Comparison of ENCODE assay signal across 22 mouse cellular contexts in genomic region chr16:91792477-91793196, GRCm38 (mm10).
DNase-seq lines count a peak whose midpoint lies in the region; ATAC-seq and TF ChIP-seq lines count a peak whose summit lies in the region.
"Had no signal": no experiment of that assay in that cellular context is flagged by ENCODE, and none has a peak within 500 bp of the region (broad histone marks: within the 10 kb centered on the region; RNA-seq: fewer than 3 reads in every experiment).

No protein-coding gene starts in this region.

- no peaks in the 10 kb centered on the region for H3K36me3 ChIP-seq in kidney, adult 2 months (ENCODE audit: control insufficient read depth, insufficient read depth, low read length)
- H3K36me3 ChIP-seq in testis, adult 2 months (ENCODE audit: control insufficient read depth, insufficient read depth, low read length) = no peaks in the 10 kb centered on the region
- peaks cover 7% of the 10 kb centered on the region; the same call in 1 of the 2 replicates for H3K36me3 ChIP-seq in intestine, embryonic 16.5 days (ENCODE audit: control insufficient read depth, insufficient read depth, low read length)

- TF ChIP-seq POLR2A in kidney, adult 2 months (IDR thresholded peaks at IDR 0.05; ENCODE audit: low read depth, low read length) = no peak
- no peak for TF ChIP-seq POLR2A in testis, adult 2 months (IDR thresholded peaks at IDR 0.05; ENCODE audit: control insufficient read depth, low read depth, low read length)

- no peak overlapping the region for H3K4me3 ChIP-seq in gastrocnemius, adult 2 months
- no peak overlapping the region for H3K4me3 ChIP-seq in kidney, adult 2 months (ENCODE audit: insufficient read depth, low read depth, low read length)
- no peak overlapping the region for H3K4me3 ChIP-seq in testis, adult 2 months (ENCODE audit: control insufficient read depth, low read depth, low read length)
- no peak overlapping the region for H3K4me3 ChIP-seq in intestine, embryonic 16.5 days (ENCODE audit: low read length)
- H3K4me3 ChIP-seq: embryonic facial prominence, embryonic 15.5 days; forebrain, embryonic 10.5 days; limb, embryonic 15.5 days; lung, embryonic 15.5 days; myocyte; neural tube, embryonic 15.5 days had no signal

- no peak for ATAC-seq in intestine, embryonic 16.5 days
- ATAC-seq: activated CD4-positive, CD25-positive, alpha-beta regulatory T cell, adult 4 months; Patski had no signal

- H3K9ac ChIP-seq in intestine, embryonic 16.5 days (ENCODE audit: low read depth, low read length) = no peak overlapping the region
- H3K9ac ChIP-seq: embryonic facial prominence, embryonic 15.5 days; hindbrain, embryonic 14.5 days; limb, embryonic 15.5 days; lung, embryonic 15.5 days; neural tube, embryonic 15.5 days had no signal

- no peaks in the 10 kb centered on the region for H3K4me1 ChIP-seq in kidney, adult 2 months (ENCODE audit: control insufficient read depth, insufficient read depth, low read length)
- H3K4me1 ChIP-seq in testis, adult 2 months (ENCODE audit: control insufficient read depth, insufficient read depth, low read length) = no peaks in the 10 kb centered on the region
- no peaks in the 10 kb centered on the region for H3K4me1 ChIP-seq in intestine, embryonic 16.5 days (ENCODE audit: control insufficient read depth, insufficient read depth, low read length)
- H3K4me1 ChIP-seq: limb, embryonic 15.5 days; lung, embryonic 15.5 days had no signal

- H3K4me2 ChIP-seq in intestine, embryonic 16.5 days (ENCODE audit: low read depth, low read length) = no peak overlapping the region
- H3K4me2 ChIP-seq: embryonic facial prominence, embryonic 15.5 days; hindbrain, embryonic 14.5 days; limb, embryonic 15.5 days; lung, embryonic 15.5 days; neural tube, embryonic 15.5 days had no signal

- intact Hi-C loops in gastrocnemius, adult 2 months (cut with DNase I) = no loop called here

- no peaks in the 10 kb centered on the region for H3K9me3 ChIP-seq in intestine, embryonic 16.5 days (ENCODE audit: control insufficient read depth, low read length)
- H3K9me3 ChIP-seq: embryonic facial prominence, embryonic 15.5 days; forebrain, embryonic 10.5 days; limb, embryonic 15.5 days; lung, embryonic 15.5 days; neural tube, embryonic 15.5 days had no signal

- TF ChIP-seq CTCF in gastrocnemius, adult 2 months (IDR thresholded peaks at IDR 0.05) = no peak
- no peak for TF ChIP-seq CTCF in kidney, adult 2 months (conservative IDR thresholded peaks at IDR 0.05; ENCODE audit: insufficient read depth, insufficient read length, low read depth, low read length)
- TF ChIP-seq CTCF in testis, adult 2 months (IDR thresholded peaks at IDR 0.05; ENCODE audit: control insufficient read depth, insufficient read depth, insufficient replicate concordance, low read depth, low read length) = no peak

- WGBS in kidney, adult 2 months = 48% methylated on average over 8 of the region's 8 CpGs
- 70% methylated on average over 8 of the region's 8 CpGs for WGBS in intestine, embryonic 16.5 days

- peak overlapping the region; percentile 9 for H3K27ac ChIP-seq in gastrocnemius, adult 2 months
- no peak overlapping the region for H3K27ac ChIP-seq in kidney, adult 2 months (ENCODE audit: insufficient read depth, low read depth, low read length)
- H3K27ac ChIP-seq in testis, adult 2 months (ENCODE audit: control insufficient read depth, insufficient read depth, low read depth, low read length) = peak overlapping the region; percentile 26; the same call in 1 of the 2 replicates
- H3K27ac ChIP-seq in intestine, embryonic 16.5 days (ENCODE audit: low read length) = no peak overlapping the region
- H3K27ac ChIP-seq: embryonic facial prominence, embryonic 15.5 days; forebrain, embryonic 10.5 days; hindbrain, embryonic 14.5 days; limb, embryonic 15.5 days; lung, embryonic 15.5 days; neural tube, embryonic 15.5 days had no signal

- no peak for DNase-seq in gastrocnemius, adult 2 months
- DNase-seq in gastrocnemius, adult 18-20 months (ENCODE audit: low spot score) = no peak
- DNase-seq in kidney, adult 2 months = peak; percentile 55
- DNase-seq in kidney, adult 11 months = no peak
- DNase-seq in testis, postnatal 14 days (ENCODE audit: low spot score) = no peak
- no peak for DNase-seq in thymus, postnatal 10 days (ENCODE audit: low spot score in 2 of 2)
- DNase-seq: cerebellum, postnatal 10 days; embryo, embryonic 11 days; gastrocnemius, postnatal 14 days; midbrain, embryonic 14.5 days; right cerebral cortex, postnatal 25 days had no signal

- no peaks in the 10 kb centered on the region for H3K27me3 ChIP-seq in kidney, adult 2 months (replicated peaks; ENCODE audit: control insufficient read depth, insufficient read depth, low read length)
- no peaks in the 10 kb centered on the region for H3K27me3 ChIP-seq in testis, adult 2 months (ENCODE audit: control insufficient read depth, insufficient read depth, low read length)
- H3K27me3 ChIP-seq in intestine, embryonic 16.5 days (replicated peaks; ENCODE audit: control insufficient read depth, insufficient read depth, low read length) = no peaks in the 10 kb centered on the region
- H3K27me3 ChIP-seq: embryonic facial prominence, embryonic 15.5 days; limb, embryonic 15.5 days; lung, embryonic 15.5 days; neural tube, embryonic 15.5 days; Patski had no signal

Comparison
In these comparisons a context has a peak if more than half of its experiments do, and no peak if none do; other contexts are left out.
1. H3K27ac ChIP-seq: peak in gastrocnemius, adult 2 months (single experiment) and testis, adult 2 months (single experiment); none in kidney, adult 2 months (single experiment) and intestine, embryonic 16.5 days (single experiment).